Mouse (Mus musculus) spleen, adult 2 months (tissue): ENCODE results near the gene Tbx1.

Experiments used
- CTCF ChIP-seq: fragments of 200-500 bp; IDR thresholded peaks from 2 replicates; pipeline ENCODE4 v1.5.1; 2011; ENCODE audit warnings: mild to moderate bottlenecking, inconsistent platforms; ENCODE audit not compliant: insufficient read depth, insufficient read length, insufficient replicate concordance; ENCODE audit errors: extremely low read depth
- POLR2A ChIP-seq: fragments of 200-500 bp; IDR thresholded peaks from 2 replicates; pipeline ENCODE4 v1.6.1; 2011; ENCODE audit warnings: low read depth, low read length, inconsistent platforms

GRCm38 (mm10) chr16:18582426-18583148 is 7.9 kb downstream of the Tbx1 start:
- TF ChIP-seq CTCF (no peak), POLR2A (no peak)
